Mouse (Mus musculus) myocyte (in vitro differentiated cells): ENCODE results near the gene Nfic. TPM values are rescaled to one million over a fixed set of nuclear protein-coding genes. Genes with fewer than 3 reads are reported as not detected.

Source experiments
- H3K27me3 ChIP-seq: one replicate; pipeline ENCODE4 v1.6.1; 2011; ENCODE audit not compliant: control insufficient read depth, insufficient read depth, insufficient read length
- H3K36me3 ChIP-seq: one replicate; pipeline ENCODE4 v1.6.1; 2011; ENCODE audit not compliant: control insufficient read depth, insufficient read depth
- H3K4me2 ChIP-seq: one replicate; pipeline ENCODE4 v1.6.1; 2011; ENCODE audit warnings: low read depth, control low read depth
- H3K4me3 ChIP-seq: one replicate; pipeline ENCODE4 v1.5.1; 2011; ENCODE audit warnings: mild to moderate bottlenecking, control low read depth, moderate library complexity
- H3K79me2 ChIP-seq: one replicate; pipeline ENCODE4 v1.6.1; 2011; ENCODE audit not compliant: control insufficient read depth, insufficient read depth
- H3ac ChIP-seq: one replicate; pipeline ENCODE4 v1.6.1; 2011; ENCODE audit not compliant: control insufficient read depth, insufficient read length
- CEBPB ChIP-seq: IDR thresholded peaks from 2 replicates; pipeline ENCODE4 v1.6.1; 2011; ENCODE audit warnings: mild to moderate bottlenecking, moderate library complexity; ENCODE audit not compliant: poor library complexity, insufficient read depth, severe bottlenecking
- E2F4 ChIP-seq: IDR thresholded peaks from one replicate; pipeline ENCODE4 v1.6.1; 2011; ENCODE audit warnings: mild to moderate bottlenecking, control low read depth, moderate library complexity; ENCODE audit not compliant: insufficient read depth
- MAX ChIP-seq: IDR thresholded peaks from one replicate; pipeline ENCODE4 v1.6.1; 2011; ENCODE audit warnings: low read depth, mild to moderate bottlenecking, control low read depth
- MYOD1 ChIP-seq, 3 experiments: IDR thresholded peaks; one replicate each; pipeline ENCODE4 v1.6.1; 2011; ENCODE audit warnings: control low read depth in 2 of 3, low read depth in 2 of 3, mild to moderate bottlenecking in 2 of 3, moderate library complexity in 1 of 3; ENCODE audit not compliant: insufficient read length in 2 of 3, control insufficient read depth in 1 of 3
- MYOG ChIP-seq, 3 experiments: IDR thresholded peaks; one replicate each; pipeline ENCODE4 v1.6.1; 2011; ENCODE audit warnings: control low read depth in 2 of 3, low read depth in 2 of 3, mild to moderate bottlenecking in 2 of 3; ENCODE audit not compliant: insufficient read length in 2 of 3, control insufficient read depth in 1 of 3, insufficient read depth in 1 of 3
- POLR2A ChIP-seq: IDR thresholded peaks from one replicate; pipeline ENCODE4 v1.6.1; 2011; ENCODE audit warnings: low read depth, mild to moderate bottlenecking, control low read depth, moderate library complexity; ENCODE audit not compliant: insufficient read length
- POLR2AphosphoS2 ChIP-seq: IDR thresholded peaks from one replicate; pipeline ENCODE4 v1.6.1; 2011; ENCODE audit warnings: low read depth, control low read depth; ENCODE audit not compliant: insufficient read length
- REST ChIP-seq: IDR thresholded peaks from one replicate; pipeline ENCODE4 v1.6.1; 2011; ENCODE audit warnings: mild to moderate bottlenecking, control low read depth, moderate library complexity; ENCODE audit not compliant: insufficient read depth, insufficient read length
- SRF ChIP-seq: IDR thresholded peaks from one replicate; pipeline ENCODE4 v1.6.1; 2011; ENCODE audit warnings: low read depth; ENCODE audit not compliant: control insufficient read depth, insufficient read length
- TCF12 ChIP-seq: IDR thresholded peaks from one replicate; pipeline ENCODE4 v1.6.1; 2011; ENCODE audit warnings: mild to moderate bottlenecking, control low read depth; ENCODE audit not compliant: poor library complexity, insufficient read depth, severe bottlenecking
- TCF3 ChIP-seq: IDR thresholded peaks from one replicate; pipeline ENCODE4 v1.6.1; 2011; ENCODE audit warnings: low read depth, control low read depth; ENCODE audit not compliant: insufficient read length
- USF1 ChIP-seq: IDR thresholded peaks from one replicate; pipeline ENCODE4 v1.6.1; 2011; ENCODE audit warnings: low read depth, mild to moderate bottlenecking, control low read depth, moderate library complexity
- polyA plus RNA-seq: library from polyadenylated mRNA; unstranded; fragments of >200 nt; fragmentation: generic; extraction: Trizol; gene quantifications from one replicate; pipeline ENCODE4 v1.2.1, GENCODE M21; 2012; ENCODE audit warnings: missing spikeins

Gene Nfic
- polyA plus RNA-seq, 1 experiment: 115 TPM

GRCm38 (mm10) chr10:81375322-81375721, 80.1 kb downstream of the Nfic start:
- no peak for TF ChIP-seq POLR2AphosphoS2
- no peak for TF ChIP-seq CEBPB
- TF ChIP-seq TCF12: no peak
- TF ChIP-seq TCF3: no peak
- Histone ChIP-seq H3K79me2 (peaks cover 63% of the 10 kb centered on the region), H3K4me2 (no peak overlapping the region), H3ac (no peak overlapping the region), H3K36me3 (no peaks in the 10 kb centered on the region), H3K4me3 (no peak overlapping the region), H3K27me3 (no peaks in the 10 kb centered on the region)

- peaks cover 14% of the 10 kb centered on the region for H3K36me3 ChIP-seq
- no peak overlapping the region for H3ac ChIP-seq
- no peak overlapping the region for H3K4me2 ChIP-seq
- H3K27me3 ChIP-seq: no peaks in the 10 kb centered on the region
- peaks cover 4% of the 10 kb centered on the region for H3K79me2 ChIP-seq
- H3K4me3 ChIP-seq: no peak overlapping the region
- TF ChIP-seq REST (no peak), MYOD1 (IDR thresholded peaks at IDR 0.05; ENCODE audit: control insufficient read depth in 1 of 3, insufficient read length in 2 of 3, low read depth in 2 of 3) (no peak), CEBPB (no peak), TCF12 (no peak), USF1 (no peak), SRF (no peak), MAX (no peak), POLR2AphosphoS2 (peak; percentile 1), MYOG (IDR thresholded peaks at IDR 0.05; ENCODE audit: control insufficient read depth in 1 of 3, insufficient read depth in 1 of 3, insufficient read length in 2 of 3, low read depth in 2 of 3) (peak in 1 of 3 experiments; percentile 13), E2F4 (no peak), TCF3 (no peak), POLR2A (peak; percentile 29)
Measured at GRCm38 (mm10) chr10:81367207-81367495, 88.3 kb downstream of the Nfic start.

GRCm38 (mm10) chr10:81366477-81367206, 88.8 kb downstream of the Nfic start:
- no peak overlapping the region for H3K4me3 ChIP-seq
- H3K79me2 ChIP-seq: no peaks in the 10 kb centered on the region
- no peak overlapping the region for H3ac ChIP-seq
- peaks cover 14% of the 10 kb centered on the region for H3K36me3 ChIP-seq
- H3K27me3 ChIP-seq: no peaks in the 10 kb centered on the region
- H3K4me2 ChIP-seq: no peak overlapping the region
- TF ChIP-seq POLR2A (peak; percentile 35), SRF (no peak), TCF3 (no peak), USF1 (no peak), MYOD1 (IDR thresholded peaks at IDR 0.05; ENCODE audit: control insufficient read depth in 1 of 3, insufficient read length in 2 of 3, low read depth in 2 of 3) (no peak), MAX (no peak), TCF12 (no peak), REST (no peak), POLR2AphosphoS2 (peak; percentile 80)

GRCm38 (mm10) chr10:81365672-81366476, 89.6 kb downstream of the Nfic start, which contains the start of gene 4930404N11Rik:
Gene 4930404N11Rik (minus strand): TSS chr10:81365816.
- H3K27me3 ChIP-seq: no peaks in the 10 kb centered on the region
- peaks cover 14% of the 10 kb centered on the region for H3K36me3 ChIP-seq
- no peak within 1 kb of the TSS for H3K4me2 ChIP-seq
- H3K79me2 ChIP-seq: no peaks in the 10 kb centered on the region
- no peak within 1 kb of the TSS for H3ac ChIP-seq
- TF ChIP-seq TCF3: no peak
- peak; percentile 83 for TF ChIP-seq POLR2AphosphoS2
- H3K4me3 ChIP-seq: no peak within 1 kb of the TSS

GRCm38 (mm10) chr10:81365073-81365472, 90.4 kb downstream of the Nfic start:
- TF ChIP-seq MYOD1 (IDR thresholded peaks at IDR 0.05; ENCODE audit: control insufficient read depth in 1 of 3, insufficient read length in 2 of 3, low read depth in 2 of 3) (no peak), POLR2A (peak; percentile 44), REST (no peak), MAX (no peak), USF1 (no peak), CEBPB (no peak), E2F4 (no peak), SRF (no peak), MYOG (IDR thresholded peaks at IDR 0.05; ENCODE audit: control insufficient read depth in 1 of 3, insufficient read depth in 1 of 3, insufficient read length in 2 of 3, low read depth in 2 of 3) (no peak), TCF3 (no peak), POLR2AphosphoS2 (peak; percentile 84), TCF12 (no peak)
- H3K4me3 ChIP-seq: no peak overlapping the region
- H3K36me3 ChIP-seq: peaks cover 14% of the 10 kb centered on the region
- H3K27me3 ChIP-seq: no peaks in the 10 kb centered on the region
- H3K79me2 ChIP-seq: no peaks in the 10 kb centered on the region
- no peak overlapping the region for H3ac ChIP-seq
- H3K4me2 ChIP-seq: no peak overlapping the region
